Mouse (Mus musculus) heart, adult 18-20 months (tissue): Measurements from ENCODE around the gene Mapkapk5. TPM values are rescaled to one million over a fixed set of nuclear protein-coding genes. Genes with fewer than 3 reads are reported as not detected.

Source experiments
- DNase-seq, 2 experiments: peaks; one replicate each; pipeline ENCODE4 v3.0.0; 2021 to 2022; ENCODE audit warnings: mixed read lengths in 1 of 2
- long read RNA-seq, 2 experiments: library from polyadenylated mRNA; stranded (forward); transcript quantifications; one replicate each; pipeline ENCODE4 v2.0.0; 2021
- total RNA-seq, 2 experiments: library from RNA; stranded (reverse); gene quantifications; 2 replicates each; pipeline ENCODE4 v1.2.3; 2021

Mapkapk5 gene
- total RNA-seq = 10 to 100 TPM; 81.6 to 84.8 TPM
- long read RNA-seq, experiment 1, transcript Mapkapk5-206 (4 exons, 578 nt) = major isoform, 31 of 49 reads
- long read RNA-seq, experiment 1, partial matches to known transcripts = 11 of 49 reads
- long read RNA-seq, experiment 1, other reads (novel, unspliced or antisense) = 2 of 49 reads
- long read RNA-seq, experiment 2, transcript Mapkapk5-206 (4 exons, 578 nt) = major isoform, 13 of 20 reads
- long read RNA-seq, experiment 2, partial matches to known transcripts = 7 of 20 reads
- long read RNA-seq, experiment 2, other reads (novel, unspliced or antisense) = 0 of 20 reads

DNA sequence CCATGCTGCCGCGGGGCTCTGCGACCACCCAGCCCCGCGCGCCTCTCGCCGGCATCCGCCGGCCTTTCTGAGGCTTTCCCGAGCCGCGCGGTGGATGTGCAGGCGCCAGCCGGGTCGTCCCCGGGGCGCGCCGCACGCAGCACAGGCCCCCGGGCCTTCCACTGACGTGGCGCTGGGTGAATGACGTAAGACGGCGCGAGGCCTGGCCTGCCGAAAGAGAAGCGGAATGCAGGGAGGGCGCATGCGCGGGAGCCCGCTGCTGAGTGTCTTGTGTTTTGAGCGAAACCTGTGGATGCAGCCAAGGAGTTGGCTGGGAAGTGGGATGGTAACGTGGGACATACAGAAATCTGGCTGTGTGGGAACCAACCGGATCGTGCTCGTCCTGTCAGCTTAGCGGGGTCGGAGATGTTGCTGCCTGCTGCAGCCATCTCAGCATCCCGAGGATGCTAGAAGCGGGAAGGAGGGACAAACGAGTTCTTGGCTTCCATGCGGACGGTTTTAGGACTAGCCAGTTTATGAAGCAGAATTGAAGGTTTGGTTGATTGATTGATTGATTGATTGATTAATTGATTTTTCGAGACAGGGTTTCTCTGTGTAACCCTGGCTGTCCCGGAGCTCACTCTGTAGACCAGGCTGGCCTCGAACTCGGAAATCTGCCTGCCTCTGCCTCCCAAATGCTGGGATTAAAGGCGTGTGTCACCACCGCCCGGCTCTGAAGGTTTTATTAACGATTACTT is at the start of gene Mapkapk5:
Mapkapk5 (minus strand) TSS at position 113 of the 737 bp plus-strand sequence.
- peak; percentile 95 to 98 for DNase-seq

- DNase-seq = no peak
Observed at GRCm38 (mm10) chr5:121594714-121595313, 49.1 kb upstream of the Mapkapk5 start.

DNA sequence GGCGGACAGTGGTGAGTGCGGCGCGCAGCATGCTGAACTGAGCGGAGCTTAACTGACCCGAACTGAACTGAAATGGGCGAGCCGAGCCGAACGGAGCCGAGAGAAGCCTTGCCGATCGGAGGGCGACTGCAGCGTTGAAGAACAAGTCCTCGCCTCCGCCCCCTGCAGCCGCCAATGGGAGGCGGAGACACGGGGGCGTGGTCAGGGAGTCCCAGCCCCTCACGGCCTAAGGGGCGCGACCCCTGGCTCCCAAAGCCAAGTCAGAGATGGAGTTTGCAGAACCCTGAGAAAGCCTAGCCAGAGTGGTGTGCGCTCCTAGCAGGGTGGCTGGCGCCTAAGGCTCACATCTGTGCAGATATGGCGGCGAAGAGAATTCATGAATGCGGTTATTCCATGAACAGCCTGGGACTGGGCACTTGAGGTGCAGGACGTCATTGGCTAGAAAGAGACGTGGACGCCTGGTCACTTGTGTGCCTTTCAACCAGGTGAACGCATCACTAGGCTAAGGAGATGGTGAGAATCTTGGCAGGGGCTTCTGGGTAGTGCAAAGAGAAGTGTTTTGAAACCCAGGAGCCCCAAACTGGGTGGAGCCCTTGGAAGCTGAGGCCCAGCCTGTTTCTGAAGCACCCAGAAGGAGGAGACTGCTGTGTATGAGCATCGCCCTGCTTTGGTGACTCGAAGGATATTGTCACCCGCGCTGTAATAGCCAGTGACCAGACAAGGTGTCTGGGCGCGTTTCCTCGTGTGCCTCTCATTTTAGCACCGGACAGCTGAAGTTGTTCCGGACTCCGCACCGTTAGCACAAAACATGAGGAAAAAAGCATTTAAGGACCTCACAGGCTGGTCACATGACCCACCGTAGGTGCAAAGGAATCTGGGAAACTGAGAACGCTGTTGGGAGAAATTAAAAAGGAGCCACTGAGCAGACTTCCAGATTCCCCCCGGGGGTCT is 48.0 kb upstream of the Mapkapk5 start, which contains the start of gene Aldh2:
Aldh2 (minus strand) TSS at position 374 of the 951 bp plus-strand sequence.
- peak; percentile 94 to 95 for DNase-seq

DNA sequence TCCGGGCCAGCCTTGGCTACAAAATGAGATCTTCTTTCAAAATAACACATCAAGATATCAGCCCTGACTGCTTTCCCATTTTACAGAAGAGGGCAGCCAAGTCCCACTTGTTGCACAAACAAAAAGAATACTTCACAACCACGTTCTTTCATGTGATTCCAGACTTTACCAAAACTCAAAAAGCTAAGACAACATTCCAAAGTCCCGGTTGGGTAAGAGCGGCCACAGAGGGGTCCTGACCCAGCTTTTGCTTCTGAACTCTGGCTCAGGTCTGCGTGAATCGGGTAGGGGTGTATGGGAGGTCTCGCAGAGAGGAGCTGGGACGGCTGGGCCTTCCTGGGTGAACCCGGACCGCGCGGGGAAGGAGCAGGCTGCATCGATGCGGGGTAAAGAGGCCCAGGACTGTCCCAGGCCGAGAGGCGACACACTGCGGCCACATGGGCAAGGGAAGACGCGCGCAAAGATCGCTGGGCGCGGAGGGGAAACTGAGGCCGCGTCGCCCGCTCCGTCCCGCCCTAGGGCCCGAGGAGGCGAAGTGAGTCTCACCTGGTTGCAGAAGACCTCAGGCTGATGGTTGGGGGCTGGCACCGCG is 47.2 kb upstream of the Mapkapk5 start:
- no peak for DNase-seq

GRCm38 (mm10) chr5:121592064-121592815 is 46.5 kb upstream of the Mapkapk5 start:
- peak in 1 of 2 experiments; percentile 52 for DNase-seq

GRCm38 (mm10) chr5:121591417-121592063 is 45.8 kb upstream of the Mapkapk5 start:
- peak; percentile 52 to 62 for DNase-seq

DNA sequence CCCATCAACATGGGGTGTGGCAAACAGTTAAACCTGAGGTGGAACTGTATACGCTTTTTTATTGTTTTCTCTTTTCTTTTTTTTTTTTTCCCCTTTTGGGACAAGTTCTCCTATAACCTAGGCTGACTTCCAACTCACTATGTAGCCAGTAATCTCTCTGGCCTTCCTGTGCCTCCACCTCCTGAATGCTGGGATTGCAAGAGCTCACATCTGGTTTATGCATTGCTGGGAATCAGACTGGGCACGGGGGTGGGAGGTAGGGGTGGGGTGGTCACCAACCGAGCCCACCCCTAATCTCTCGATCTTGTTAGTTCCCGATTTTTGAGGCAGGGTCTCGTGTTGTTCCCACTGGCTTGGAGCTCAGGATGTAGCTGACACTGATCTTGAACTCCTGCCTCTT is 44.2 kb upstream of the Mapkapk5 start:
- DNase-seq = no peak

GRCm38 (mm10) chr5:121586400-121587039 is 40.8 kb upstream of the Mapkapk5 start:
- DNase-seq = peak; percentile 83 to 85

- DNase-seq = no peak
Observed at GRCm38 (mm10) chr5:121585699-121586098, 40.0 kb upstream of the Mapkapk5 start.

GRCm38 (mm10) chr5:121585005-121585404 is 39.3 kb upstream of the Mapkapk5 start:
- no peak for DNase-seq

- DNase-seq = peak; percentile 98
Observed at GRCm38 (mm10) chr5:121583765-121584501, 38.2 kb upstream of the Mapkapk5 start.

DNA sequence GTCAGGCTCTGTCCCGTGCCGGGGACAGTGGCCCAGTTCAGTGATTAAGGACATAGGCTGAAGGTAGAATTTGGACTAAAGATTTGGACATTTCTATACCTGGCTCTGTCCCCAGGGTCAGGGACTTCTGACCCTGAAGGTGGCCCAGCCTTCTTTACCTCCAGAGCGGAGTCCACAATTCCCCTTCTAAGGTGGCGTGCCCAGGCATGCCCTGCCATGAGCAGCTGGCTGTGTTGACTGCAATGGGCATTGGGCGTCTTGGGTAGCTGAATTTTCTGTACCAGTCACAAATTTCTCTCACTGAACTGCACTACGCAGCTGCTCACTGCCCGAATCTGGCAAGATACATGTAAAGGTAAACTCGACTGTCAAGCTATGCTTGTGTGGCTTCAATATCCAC is 36.2 kb upstream of the Mapkapk5 start:
- no peak for DNase-seq

- DNase-seq = peak; percentile 68 to 76
Observed at GRCm38 (mm10) chr5:121576927-121577488, 31.3 kb upstream of the Mapkapk5 start.

GRCm38 (mm10) chr5:121575867-121576266 is 30.2 kb upstream of the Mapkapk5 start:
- DNase-seq = no peak

DNA sequence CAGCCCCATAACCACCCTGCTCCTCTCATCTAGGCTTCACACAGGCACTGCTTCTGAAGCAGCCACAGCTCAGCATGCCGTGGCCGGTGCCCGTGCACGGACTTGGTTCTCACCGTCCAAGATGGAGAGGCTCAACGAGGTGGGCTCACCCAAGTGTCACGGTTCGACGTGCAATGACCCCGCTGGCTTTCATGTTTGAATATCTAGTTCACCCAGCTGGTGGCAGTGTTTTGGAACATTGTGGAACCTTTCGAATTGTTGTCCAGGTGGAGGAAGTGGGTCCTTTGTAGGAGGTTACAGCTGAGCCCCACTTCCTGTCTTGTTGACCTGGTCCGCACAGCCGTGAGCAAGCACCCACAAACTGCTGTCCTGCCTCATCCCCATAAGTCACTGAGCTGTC is 28.4 kb upstream of the Mapkapk5 start:
- DNase-seq = no peak

- DNase-seq = no peak
Observed at GRCm38 (mm10) chr5:121570787-121571186, 25.1 kb upstream of the Mapkapk5 start.

DNA sequence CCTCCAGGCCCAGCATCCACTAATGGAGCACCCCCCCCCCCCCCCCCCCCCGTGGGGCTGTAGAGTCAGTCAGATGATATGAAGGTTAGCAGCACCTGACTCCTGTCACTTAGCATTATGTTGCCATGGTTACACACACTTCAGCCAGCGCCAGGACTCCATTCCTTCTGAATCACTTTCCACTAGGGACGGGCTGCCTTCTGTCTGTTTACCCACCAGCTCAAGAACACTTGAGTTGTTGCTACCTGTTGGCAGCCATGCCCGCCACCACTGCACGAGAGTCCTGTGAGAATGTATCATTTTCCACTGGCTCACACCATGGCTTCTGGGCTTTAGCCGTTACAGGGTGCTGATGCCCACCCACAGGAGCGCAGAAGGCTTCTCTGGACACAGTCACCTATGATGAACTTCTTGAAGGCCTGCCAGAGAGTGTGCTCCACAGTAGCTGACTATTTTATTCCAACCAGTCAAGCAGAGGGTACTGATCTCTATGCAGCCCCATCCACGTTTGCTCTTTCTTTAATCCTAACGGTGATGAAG is 24.2 kb upstream of the Mapkapk5 start:
- DNase-seq = no peak

DNA sequence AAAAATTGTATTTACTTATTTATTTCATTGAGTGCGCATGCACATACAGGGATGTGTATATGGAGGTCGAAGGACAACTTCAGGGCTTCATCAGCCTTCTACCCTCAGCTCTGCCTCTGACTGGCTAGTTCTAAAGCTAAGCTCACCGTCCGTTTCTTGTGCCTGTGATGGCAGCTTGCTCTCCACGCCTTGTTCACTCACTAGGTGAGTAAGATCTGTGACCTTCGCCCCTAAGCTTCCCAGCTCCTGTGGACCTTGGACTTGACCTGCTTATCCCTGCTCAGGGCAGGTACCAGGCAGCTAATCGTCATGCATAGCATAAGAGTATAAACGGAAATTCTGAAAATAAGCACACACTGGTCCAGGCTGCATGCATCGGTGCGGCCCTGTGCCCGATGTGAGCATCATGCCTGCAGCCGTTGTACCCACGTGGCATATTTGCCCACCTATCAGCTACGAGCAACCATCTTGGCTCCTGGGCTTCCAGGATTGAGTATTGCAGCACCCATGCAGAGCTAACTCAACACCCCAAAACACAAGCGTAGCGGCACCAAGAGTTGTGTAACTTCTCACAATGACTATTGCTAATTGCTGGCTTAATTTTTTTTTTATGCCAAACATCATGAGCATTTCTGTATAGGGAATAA is 20.5 kb upstream of the Mapkapk5 start:
- no peak for DNase-seq
